Mouse (Mus musculus) G1E (cell line): ENCODE measurements at regions not wholly inside any gene's neighbourhood (a gene's known extent, or its start where the extent isn't known, plus 50 kb on each side); places are given as distances from the start of the nearest gene placed in this dataset.

ENCODE experiments used
- ATAC-seq: 2 replicates; pipeline ENCODE4 v1.8.0; 2016; ENCODE audit warnings: mild to moderate bottlenecking; ENCODE audit not compliant: insufficient number of reproducible peaks, poor library complexity, low FRiP score, severe bottlenecking; ENCODE audit errors: extremely low read depth
- DNase-seq: peaks from one replicate; pipeline ENCODE4 v3.0.0; 2012; ENCODE audit warnings: low spot score
- H3K27me3 ChIP-seq: 2 replicates; pipeline ENCODE4 v1.6.1; 2012; ENCODE audit warnings: mild to moderate bottlenecking, low read length, inconsistent platforms; ENCODE audit not compliant: insufficient read depth
- H3K36me3 ChIP-seq: replicated peaks from 2 replicates; pipeline ENCODE3; 2012; ENCODE audit warnings: mild to moderate bottlenecking, inconsistent platforms
- H3K4me1 ChIP-seq: 2 replicates; pipeline ENCODE4 v1.6.1; 2012; ENCODE audit warnings: low read depth, low read length, inconsistent platforms, mixed read lengths; ENCODE audit not compliant: insufficient read depth
- H3K4me3 ChIP-seq: 2 replicates; pipeline ENCODE4 v1.5.1; 2012; ENCODE audit warnings: low read depth, mild to moderate bottlenecking, inconsistent platforms, low read length, moderate library complexity, mixed read lengths
- H3K9me3 ChIP-seq: replicated peaks from 2 replicates; pipeline ENCODE4 v1.6.1; 2012; ENCODE audit warnings: inconsistent platforms
- CTCF ChIP-seq: IDR thresholded peaks from 2 replicates; pipeline ENCODE4 v1.5.1; 2012; ENCODE audit warnings: low read depth, low read length, inconsistent platforms, mixed read lengths
- GATA1 ChIP-seq: IDR thresholded peaks from 2 replicates; pipeline ENCODE4 v1.6.1; 2012; ENCODE audit warnings: borderline replicate concordance, low read length, inconsistent platforms, mixed read lengths
- GATA2 ChIP-seq: IDR thresholded peaks from 2 replicates; pipeline ENCODE4 v1.6.1; 2012; ENCODE audit warnings: low read depth, low read length, inconsistent platforms, borderline replicate concordance
- POLR2AphosphoS5 ChIP-seq: IDR thresholded peaks from 2 replicates; pipeline ENCODE4 v1.6.1; 2012; ENCODE audit warnings: low read depth, low read length, inconsistent platforms; ENCODE audit not compliant: insufficient replicate concordance
- TAL1 ChIP-seq: conservative IDR thresholded peaks from 2 replicates; pipeline ENCODE4 v1.6.1; 2012; ENCODE audit warnings: low read depth, low read length, inconsistent platforms, mixed read lengths

DNA sequence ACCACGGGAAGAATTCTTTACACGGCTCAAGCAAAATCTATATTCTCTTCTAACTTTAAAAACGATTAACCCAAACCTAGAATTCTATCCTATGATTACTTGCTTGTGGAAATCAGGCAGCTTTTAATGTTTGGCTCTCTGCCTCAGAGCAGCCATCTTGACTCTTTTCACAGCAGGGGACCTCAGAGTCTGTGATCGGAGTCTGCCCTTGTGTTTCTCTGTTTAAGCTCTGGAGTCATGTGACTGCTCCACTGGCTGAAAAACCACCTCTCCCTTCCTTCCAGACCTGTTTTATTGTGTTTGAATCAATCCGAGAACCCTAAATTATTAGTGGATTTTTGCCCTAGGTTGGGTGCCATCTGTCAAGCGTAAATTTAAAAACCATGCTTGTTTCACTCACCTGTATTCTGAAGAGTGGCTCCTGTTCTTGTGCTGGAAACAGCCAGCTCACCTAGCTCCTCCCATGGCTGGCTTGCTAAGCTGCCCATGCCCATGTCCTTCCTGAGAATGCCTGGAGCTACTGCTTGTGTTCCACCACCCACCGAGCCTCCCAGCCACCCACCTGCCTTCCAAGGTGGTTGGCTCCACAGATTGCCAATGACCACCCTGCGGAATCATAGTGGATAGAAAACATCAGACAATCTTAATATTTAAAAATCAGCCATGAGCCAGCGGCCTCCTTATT is 62.6 kb downstream of the Perp start:
- TF ChIP-seq GATA1 = no peak
- no peak for TF ChIP-seq GATA2
- no peak for TF ChIP-seq TAL1
- TF ChIP-seq CTCF = no peak
- DNase-seq (no peak), ATAC-seq (no peak)
- no peak overlapping the region for H3K4me3 ChIP-seq
- H3K27me3 ChIP-seq = peaks cover 11% of the 10 kb centered on the region; the same call in 1 of the 2 replicates
- no peaks in the 10 kb centered on the region for H3K36me3 ChIP-seq
- H3K4me1 ChIP-seq = no peaks in the 10 kb centered on the region
- no peaks in the 10 kb centered on the region for H3K9me3 ChIP-seq

DNA sequence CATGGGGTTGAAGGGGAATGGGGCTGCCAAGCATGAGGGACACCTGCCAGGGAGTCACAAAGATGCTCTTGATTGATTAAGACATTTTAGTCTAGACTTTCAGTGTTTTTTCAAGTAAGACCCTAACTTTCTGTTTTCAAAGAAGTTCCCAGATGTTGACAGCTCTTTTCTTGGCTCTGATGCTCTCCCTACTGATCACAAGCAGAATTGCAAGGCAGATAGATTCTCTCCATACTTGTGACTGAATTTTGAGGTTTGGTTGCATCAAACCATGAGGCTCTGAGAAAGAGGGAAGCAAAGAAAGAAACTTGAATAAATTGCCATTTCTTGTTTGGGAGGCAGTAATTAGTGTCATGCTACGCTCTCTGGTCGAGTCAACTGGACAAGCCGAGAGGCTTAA is 64.5 kb downstream of the Perp start:
- DNase-seq (no peak), ATAC-seq (no peak)
- TF ChIP-seq CTCF (no peak), GATA1 (no peak), GATA2 (no peak), POLR2AphosphoS5 (no peak), TAL1 (no peak)
- Histone ChIP-seq H3K9me3 (no peaks in the 10 kb centered on the region), H3K4me3 (no peak overlapping the region), H3K36me3 (no peaks in the 10 kb centered on the region), H3K27me3 (peaks cover 11% of the 10 kb centered on the region; the same call in 1 of the 2 replicates), H3K4me1 (no peaks in the 10 kb centered on the region)

DNA sequence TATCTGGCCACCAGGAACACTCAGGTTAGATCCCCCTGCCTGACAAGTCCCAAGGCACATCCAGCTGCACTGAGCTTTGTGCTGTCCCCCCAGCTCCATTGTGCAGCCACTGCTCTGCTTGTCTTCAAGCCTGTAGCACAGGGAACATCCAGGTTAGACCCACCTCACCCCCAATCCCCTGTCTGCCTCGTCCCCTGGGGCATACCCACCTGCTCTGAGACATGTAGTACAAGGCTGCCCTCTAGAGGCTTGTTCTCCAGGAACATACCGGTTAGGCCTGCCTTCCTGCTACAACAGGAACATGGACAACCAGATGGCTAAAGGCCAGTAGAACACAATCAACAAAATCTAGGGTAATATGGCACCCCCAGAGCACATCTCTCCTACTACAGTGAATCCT is 66.1 kb downstream of the Perp start:
- no peak for TF ChIP-seq GATA1
- TF ChIP-seq CTCF = no peak
- TF ChIP-seq POLR2AphosphoS5 = no peak
- no peak for TF ChIP-seq GATA2
- no peak for TF ChIP-seq TAL1
- Histone ChIP-seq H3K9me3 (no peaks in the 10 kb centered on the region), H3K4me1 (no peaks in the 10 kb centered on the region), H3K4me3 (no peak overlapping the region), H3K27me3 (peaks cover 9% of the 10 kb centered on the region), H3K36me3 (no peaks in the 10 kb centered on the region)
- DNase-seq (no peak), ATAC-seq (no peak)

DNA sequence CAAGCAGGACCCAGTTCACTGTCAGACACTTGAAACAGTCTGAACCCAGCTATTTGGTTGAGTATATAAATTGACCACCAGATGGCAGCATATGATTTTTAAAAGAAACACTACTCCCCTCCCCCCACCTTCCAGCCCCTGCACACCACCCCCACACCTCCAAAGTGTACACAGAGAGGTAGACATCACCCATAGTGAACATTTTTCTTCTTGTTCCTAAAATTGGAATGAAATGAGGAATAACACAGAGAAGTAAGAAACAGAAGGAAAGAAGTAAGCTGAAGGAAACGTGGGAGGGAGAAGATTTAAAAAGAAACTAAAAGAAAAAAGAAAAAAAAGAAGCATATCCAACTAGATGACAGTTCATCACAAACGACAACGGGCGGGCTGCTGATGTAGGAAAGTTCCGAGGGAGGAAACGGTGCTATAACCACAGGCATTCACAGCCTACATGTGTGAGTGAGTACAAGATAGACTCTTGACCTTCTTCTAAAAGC is 72.3 kb downstream of the Perp start:
- no peak for DNase-seq
- no peak for ATAC-seq
- peaks cover 2% of the 10 kb centered on the region; the same call in 1 of the 2 replicates for H3K27me3 ChIP-seq
- H3K4me3 ChIP-seq = no peak overlapping the region
- TF ChIP-seq GATA1 = no peak
- no peak for TF ChIP-seq POLR2AphosphoS5
- no peak for TF ChIP-seq GATA2
- TF ChIP-seq CTCF = no peak
- no peak for TF ChIP-seq TAL1
- H3K4me1 ChIP-seq = peaks cover 2% of the 10 kb centered on the region; the same call in 1 of the 2 replicates
- H3K36me3 ChIP-seq = no peaks in the 10 kb centered on the region
- no peaks in the 10 kb centered on the region for H3K9me3 ChIP-seq

DNA sequence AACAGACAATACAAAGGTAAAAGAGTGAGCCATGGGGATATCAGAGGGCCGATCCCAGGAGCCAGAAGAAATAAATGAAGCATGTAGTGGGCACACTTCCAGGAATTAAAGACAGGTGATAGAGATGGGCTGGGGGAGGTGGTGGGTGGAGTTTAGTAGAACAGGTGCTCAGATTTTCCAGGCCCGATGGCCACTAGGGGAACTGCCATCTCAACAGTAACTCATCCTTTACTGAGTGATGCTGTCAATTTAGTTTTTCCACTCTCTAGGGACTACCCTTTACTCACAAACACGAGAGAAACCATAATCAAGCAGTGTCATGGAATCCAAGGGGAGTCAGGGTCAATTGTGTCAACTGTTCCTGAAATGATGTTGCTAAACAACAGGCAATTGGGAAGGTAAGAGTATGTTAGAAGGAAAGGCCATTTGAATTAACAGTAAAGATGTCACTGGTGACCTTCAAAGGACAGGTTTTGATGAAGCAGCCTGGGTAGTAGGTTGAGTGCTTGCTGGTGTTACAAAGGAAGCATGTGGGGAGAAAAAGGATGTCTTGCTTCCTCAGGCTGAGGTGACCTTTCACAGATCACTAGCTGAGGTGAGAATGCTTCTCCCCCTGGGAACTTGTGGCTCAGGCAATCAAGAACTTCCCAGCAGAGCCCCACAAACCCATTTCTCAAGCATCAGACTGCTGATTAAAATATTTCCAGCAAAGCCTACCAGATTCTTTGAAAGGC is 78.4 kb downstream of the Perp start:
- Histone ChIP-seq H3K4me3 (no peak overlapping the region), H3K27me3 (no peaks in the 10 kb centered on the region), H3K4me1 (no peaks in the 10 kb centered on the region; the same call in 1 of the 2 replicates), H3K9me3 (no peaks in the 10 kb centered on the region), H3K36me3 (no peaks in the 10 kb centered on the region)
- DNase-seq (no peak), ATAC-seq (no peak)
- TF ChIP-seq TAL1 (no peak), CTCF (no peak), GATA1 (no peak), GATA2 (no peak), POLR2AphosphoS5 (no peak)

DNA sequence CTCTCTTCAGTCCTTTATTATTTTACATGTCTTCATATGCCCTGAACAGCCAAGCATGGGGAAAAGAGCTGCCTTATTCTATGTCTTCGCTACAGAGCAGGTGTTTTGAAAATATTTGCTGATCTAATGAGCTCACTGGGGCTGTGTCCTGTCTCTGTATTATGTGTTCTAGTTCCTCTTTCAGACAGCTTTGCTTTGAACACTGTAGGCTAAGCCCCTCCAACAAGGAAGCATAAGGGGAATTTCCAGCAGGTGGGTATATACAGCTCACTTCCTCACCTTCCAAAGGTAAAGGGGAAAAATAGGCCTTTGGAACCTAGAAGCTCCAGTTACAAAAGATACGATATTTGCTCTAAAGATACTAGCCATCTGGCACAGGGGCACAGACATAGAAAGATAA is 83.0 kb downstream of the Perp start:
- Histone ChIP-seq H3K4me1 (peaks cover 4% of the 10 kb centered on the region; the same call in 1 of the 2 replicates), H3K27me3 (no peaks in the 10 kb centered on the region), H3K9me3 (no peaks in the 10 kb centered on the region), H3K4me3 (no peak overlapping the region), H3K36me3 (no peaks in the 10 kb centered on the region)
- ATAC-seq = no peak
- TF ChIP-seq CTCF (no peak), GATA2 (no peak), POLR2AphosphoS5 (no peak), TAL1 (no peak), GATA1 (no peak)
- no peak for DNase-seq
